Mouse (Mus musculus) cortical plate, adult 2 months (tissue): ENCODE results near the gene Galnt2.

ENCODE experiments used
- CTCF ChIP-seq: fragments of 200-500 bp; IDR thresholded peaks from 2 replicates; pipeline ENCODE4 v1.5.1; 2011; ENCODE audit warnings: mild to moderate bottlenecking, control low read depth, low read length; ENCODE audit not compliant: insufficient read depth; ENCODE audit errors: extremely low read depth
- POLR2A ChIP-seq: fragments of 200-500 bp; IDR thresholded peaks from 2 replicates; pipeline ENCODE4 v1.6.1; 2011; ENCODE audit warnings: mild to moderate bottlenecking, low read length, control low read depth; ENCODE audit not compliant: insufficient read depth; ENCODE audit errors: extremely low read depth

- TF ChIP-seq CTCF (peak; percentile 93), POLR2A (no peak)
These were observed 137.0 kb downstream of the Galnt2 start for GRCm38 (mm10) chr8:124368213-124368612.
